Mouse (Mus musculus) forebrain, embryonic 13.5 days (tissue): Measurements from ENCODE around the gene Kif2a. TPM values are rescaled to one million over a fixed set of nuclear protein-coding genes. Genes with fewer than 3 reads are reported as not detected.
"Not testable (repeated sequence)": the region's sequence is repeated elsewhere in the genome, so short reads cannot be mapped to it uniquely, and the experiment has no call there.

Experiments used
- ATAC-seq: fragments of 200-750 bp; cut with Nextera tagmentation; 2 replicates; pipeline ENCODE4 v1.8.0; 2017
- H3K27ac ChIP-seq: fragments of 300-500 bp; sonication (generic); 2 replicates; pipeline ENCODE4 v1.5.1; 2015; ENCODE audit warnings: inconsistent platforms, mild to moderate bottlenecking, moderate library complexity
- H3K27me3 ChIP-seq: fragments of 300-500 bp; sonication (generic); 2 replicates; pipeline ENCODE4 v1.6.1; 2015; ENCODE audit warnings: mild to moderate bottlenecking, inconsistent platforms
- H3K36me3 ChIP-seq: fragments of 300-500 bp; sonication (generic); 2 replicates; pipeline ENCODE4 v1.6.1; 2015; ENCODE audit warnings: mild to moderate bottlenecking, inconsistent platforms; ENCODE audit not compliant: poor library complexity, severe bottlenecking
- H3K4me1 ChIP-seq: fragments of 300-500 bp; sonication (generic); 2 replicates; pipeline ENCODE4 v1.6.1; 2015; ENCODE audit warnings: inconsistent platforms
- H3K4me2 ChIP-seq: fragments of 300-500 bp; sonication (generic); 2 replicates; pipeline ENCODE4 v1.6.1; 2015; ENCODE audit warnings: inconsistent platforms, mild to moderate bottlenecking, moderate library complexity
- H3K4me3 ChIP-seq: fragments of 300-500 bp; sonication (generic); 2 replicates; pipeline ENCODE4 v1.5.1; 2015; ENCODE audit warnings: mild to moderate bottlenecking, inconsistent platforms
- H3K9ac ChIP-seq: fragments of 300-500 bp; sonication (generic); 2 replicates; pipeline ENCODE4 v1.6.1; 2015; ENCODE audit warnings: mild to moderate bottlenecking, inconsistent platforms
- H3K9me3 ChIP-seq: fragments of 300-500 bp; sonication (generic); replicated peaks from 2 replicates; pipeline ENCODE4 v1.6.1; 2016; ENCODE audit warnings: inconsistent platforms
- WGBS: fragments of 180-500 bp; shearing (Covaris S2); methylation state at CpG from one replicate; pipeline ENCODE4 v1.1.7; 2015; 5-methylcytosine and 5-hydroxymethylcytosine counted together
- polyA plus RNA-seq: library from polyadenylated mRNA; unstranded; fragments of >200 nt; fragmentation: Nextera tagmentation; extraction: Ambion mirVana; gene quantifications from 2 replicates; pipeline ENCODE4 v1.2.1, GENCODE M21; 2015

Gene Kif2a
- polyA plus RNA-seq, 1 experiment from 2014 or later = 37.4 TPM

GRCm38 (mm10) chr13:106946594-106947540, 75.1 kb downstream of the Kif2a start, which contains the start of gene Dimt1:
Gene Dimt1 (plus strand): TSS chr13:106947127.
- under 1% methylated on average over 63 of the region's 68 CpGs for WGBS
- no peaks in the 10 kb centered on the region for H3K27me3 ChIP-seq
- ATAC-seq = peak; percentile 100
- H3K9ac ChIP-seq = peak within 1 kb of the TSS; percentile 89
- peaks cover 26% of the 10 kb centered on the region for H3K36me3 ChIP-seq
- H3K4me2 ChIP-seq = peak within 1 kb of the TSS; percentile 65
- H3K4me1 ChIP-seq = peaks cover 18% of the 10 kb centered on the region
- H3K27ac ChIP-seq = peak within 1 kb of the TSS; percentile 82
- no peaks in the 10 kb centered on the region for H3K9me3 ChIP-seq
- H3K4me3 ChIP-seq = peak within 1 kb of the TSS; percentile 97

GRCm38 (mm10) chr13:106945518-106945917, 76.4 kb downstream of the Kif2a start:
- Histone ChIP-seq H3K27ac (no peak overlapping the region), H3K4me1 (peaks cover 18% of the 10 kb centered on the region), H3K36me3 (peaks cover 15% of the 10 kb centered on the region), H3K4me2 (no peak overlapping the region), H3K9ac (no peak overlapping the region), H3K4me3 (no peak overlapping the region), H3K9me3 (no peaks in the 10 kb centered on the region), H3K27me3 (no peaks in the 10 kb centered on the region)
- ATAC-seq = no peak
- 85% methylated on average over 9 of the region's 9 CpGs for WGBS

GRCm38 (mm10) chr13:106942721-106943120, 79.2 kb downstream of the Kif2a start:
- Histone ChIP-seq H3K4me1 (peaks cover 3% of the 10 kb centered on the region), H3K4me2 (no peak overlapping the region), H3K4me3 (no peak overlapping the region), H3K9me3 (no peaks in the 10 kb centered on the region), H3K27me3 (no peaks in the 10 kb centered on the region), H3K36me3 (no peaks in the 10 kb centered on the region), H3K27ac (no peak overlapping the region), H3K9ac (no peak overlapping the region)
- no peak for ATAC-seq
- 88% methylated on average over 1 of the region's 1 CpGs for WGBS

- 27% methylated on average over 7 of the region's 7 CpGs for WGBS
- Histone ChIP-seq H3K9me3 (no peaks in the 10 kb centered on the region), H3K4me2 (peak overlapping the region; percentile 42), H3K27ac (no peak overlapping the region), H3K36me3 (no peaks in the 10 kb centered on the region), H3K27me3 (no peaks in the 10 kb centered on the region), H3K4me3 (peak overlapping the region; percentile 18), H3K9ac (no peak overlapping the region), H3K4me1 (no peaks in the 10 kb centered on the region)
- ATAC-seq = no peak
These were observed 80.5 kb downstream of the Kif2a start for GRCm38 (mm10) chr13:106941211-106941976.

- 29% methylated on average over 7 of the region's 7 CpGs for WGBS
- H3K27ac ChIP-seq = no peak overlapping the region; the same call in 1 of the 2 replicates
These were observed 84.8 kb downstream of the Kif2a start for GRCm38 (mm10) chr13:106937138-106937472.

GRCm38 (mm10) chr13:106936256-106937137, 85.4 kb downstream of the Kif2a start, which contains the start of gene Ipo11:
Gene Ipo11 (minus strand): TSS chr13:106936958.
- Histone ChIP-seq H3K9ac (peak within 1 kb of the TSS; percentile 92), H3K4me1 (peaks cover 10% of the 10 kb centered on the region), H3K9me3 (no peaks in the 10 kb centered on the region), H3K4me2 (peak within 1 kb of the TSS; percentile 74), H3K4me3 (peak within 1 kb of the TSS; percentile 100), H3K27ac (peak within 1 kb of the TSS; percentile 86), H3K27me3 (no peaks in the 10 kb centered on the region), H3K36me3 (no peaks in the 10 kb centered on the region)
- peak; percentile 99 for ATAC-seq
- WGBS = under 1% methylated on average over 80 of the region's 84 CpGs

More at GRCm38 (mm10) chr13:106937138-106937472, 84.8 kb downstream of the Kif2a start:
- peak; percentile 6; the same call in 1 of the 2 replicates for ATAC-seq
- Histone ChIP-seq H3K9ac (peak overlapping the region; percentile 92), H3K27me3 (no peaks in the 10 kb centered on the region), H3K4me1 (peaks cover 10% of the 10 kb centered on the region), H3K4me2 (peak overlapping the region; percentile 74), H3K9me3 (no peaks in the 10 kb centered on the region), H3K36me3 (no peaks in the 10 kb centered on the region), H3K4me3 (peak overlapping the region; percentile 100)

GRCm38 (mm10) chr13:106935871-106936255, 86.1 kb downstream of the Kif2a start:
- H3K27ac ChIP-seq = no peak overlapping the region
- no peak for ATAC-seq
- no peaks in the 10 kb centered on the region for H3K36me3 ChIP-seq
- H3K27me3 ChIP-seq = no peaks in the 10 kb centered on the region
- peak overlapping the region; percentile 74 for H3K4me2 ChIP-seq
- 8% methylated on average over 9 of the region's 9 CpGs for WGBS
- peak overlapping the region; percentile 100 for H3K4me3 ChIP-seq
- H3K9ac ChIP-seq = peak overlapping the region; percentile 92
- H3K4me1 ChIP-seq = peaks cover 10% of the 10 kb centered on the region
- H3K9me3 ChIP-seq = no peaks in the 10 kb centered on the region

GRCm38 (mm10) chr13:106929201-106929600, 92.7 kb downstream of the Kif2a start:
- H3K36me3 ChIP-seq = peaks cover 26% of the 10 kb centered on the region
- no peak overlapping the region for H3K4me2 ChIP-seq
- H3K9me3 ChIP-seq = peaks cover 8% of the 10 kb centered on the region; the same call in 1 of the 2 replicates
- WGBS = 89% methylated on average over 2 of the region's 2 CpGs
- no peak overlapping the region for H3K9ac ChIP-seq
- no peaks in the 10 kb centered on the region for H3K4me1 ChIP-seq
- no peak for ATAC-seq
- no peak overlapping the region for H3K27ac ChIP-seq
- H3K4me3 ChIP-seq = no peak overlapping the region
- no peaks in the 10 kb centered on the region for H3K27me3 ChIP-seq

GRCm38 (mm10) chr13:106928296-106928695, 93.6 kb downstream of the Kif2a start:
- Histone ChIP-seq H3K27ac (no peak overlapping the region), H3K9ac (no peak overlapping the region), H3K4me1 (no peaks in the 10 kb centered on the region), H3K4me3 (no peak overlapping the region), H3K27me3 (no peaks in the 10 kb centered on the region), H3K36me3 (peaks cover 32% of the 10 kb centered on the region), H3K4me2 (no peak overlapping the region), H3K9me3 (peaks cover 8% of the 10 kb centered on the region; the same call in 1 of the 2 replicates)
- WGBS = 93% methylated on average over 4 of the region's 4 CpGs
- ATAC-seq = no peak

- not testable (repeated sequence) for H3K27me3 ChIP-seq, H3K4me1 ChIP-seq, H3K9ac ChIP-seq, ATAC-seq, H3K27ac ChIP-seq, H3K4me3 ChIP-seq, H3K9me3 ChIP-seq, H3K4me2 ChIP-seq
- peaks cover 53% of the 10 kb centered on the region for H3K36me3 ChIP-seq
- 95% methylated on average over 3 of the region's 3 CpGs for WGBS
These were observed 96.0 kb downstream of the Kif2a start for GRCm38 (mm10) chr13:106925921-106926320.

GRCm38 (mm10) chr13:106918322-106919050, 103.4 kb downstream of the Kif2a start:
- ATAC-seq = peak; percentile 36; the same call in 1 of the 2 replicates
- Histone ChIP-seq H3K27ac (no peak overlapping the region), H3K9ac (no peak overlapping the region), H3K4me1 (no peaks in the 10 kb centered on the region), H3K4me2 (no peak overlapping the region), H3K9me3 (no peaks in the 10 kb centered on the region), H3K27me3 (no peaks in the 10 kb centered on the region), H3K4me3 (no peak overlapping the region), H3K36me3 (peaks cover 39% of the 10 kb centered on the region)
- WGBS = 89% methylated on average over 7 of the region's 7 CpGs
